Mouse (Mus musculus) B cell, adult 2 months (primary cell): ENCODE measurements at regions not wholly inside any gene's neighbourhood (a gene's known extent, or its start where the extent isn't known, plus 50 kb on each side); places are given as distances from the start of the nearest gene placed in this dataset.

ENCODE experiments used
- DNase-seq, 2 experiments: peaks; one replicate each; pipeline ENCODE4 v3.0.0; 2022

DNA sequence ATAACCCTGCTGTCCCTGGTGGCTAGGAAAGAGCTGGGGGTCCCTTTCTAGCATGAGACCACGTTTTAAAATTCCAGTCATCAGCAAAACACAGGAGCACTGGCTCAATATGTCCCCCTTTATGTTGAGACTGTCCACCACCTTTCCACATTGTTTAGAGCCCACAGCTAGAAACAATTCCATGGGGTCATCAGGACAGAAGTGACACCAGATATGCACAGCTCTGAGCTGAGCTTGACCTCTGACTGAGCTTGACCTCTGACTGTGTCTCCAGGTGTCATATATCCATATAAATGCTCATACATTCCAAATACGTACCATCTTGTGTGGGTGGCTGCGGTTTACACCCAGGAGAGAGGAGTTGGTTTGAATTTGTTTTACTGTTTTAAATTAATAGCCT is 262.1 kb upstream of the Ppargc1a start:
- no peak for DNase-seq

DNA sequence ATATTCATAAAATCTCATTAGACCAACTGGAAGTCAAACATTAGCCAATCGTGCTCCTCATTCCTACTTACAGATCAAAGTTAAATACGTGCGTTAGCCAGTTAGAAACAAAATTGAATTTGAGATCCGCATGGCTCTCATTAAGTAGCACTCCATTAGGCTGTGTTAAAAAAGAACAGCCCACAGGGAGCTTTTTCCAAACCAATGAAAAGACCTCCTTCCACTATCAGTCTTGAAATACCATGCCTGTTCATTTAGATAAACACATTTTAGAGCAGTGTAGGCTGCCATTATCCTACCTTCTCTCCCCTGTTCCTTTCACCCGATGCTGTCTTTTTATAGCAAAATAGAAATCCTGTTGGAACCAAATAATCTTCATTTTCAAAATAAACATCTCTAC is 261.5 kb upstream of the Ppargc1a start:
- no peak for DNase-seq

DNA sequence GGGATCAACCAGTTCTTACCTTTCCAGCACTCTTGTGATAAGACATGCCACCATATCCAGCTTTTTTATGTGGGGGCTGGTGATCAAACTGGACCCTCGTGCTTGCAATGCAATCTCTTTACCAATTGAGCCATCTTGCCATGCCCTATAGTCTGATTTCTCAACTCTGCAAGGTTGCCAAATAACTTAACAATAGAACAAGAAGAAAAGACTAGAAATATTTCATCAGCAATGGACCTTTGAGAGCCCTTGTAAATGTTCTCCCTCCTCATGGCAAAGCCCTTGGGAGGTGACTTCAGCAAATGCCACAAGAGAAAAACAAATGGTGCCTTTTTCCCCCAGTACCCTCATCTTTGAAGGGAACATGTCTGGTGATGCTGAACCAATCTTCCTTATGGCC is 258.7 kb upstream of the Ppargc1a start:
- DNase-seq = no peak

DNA sequence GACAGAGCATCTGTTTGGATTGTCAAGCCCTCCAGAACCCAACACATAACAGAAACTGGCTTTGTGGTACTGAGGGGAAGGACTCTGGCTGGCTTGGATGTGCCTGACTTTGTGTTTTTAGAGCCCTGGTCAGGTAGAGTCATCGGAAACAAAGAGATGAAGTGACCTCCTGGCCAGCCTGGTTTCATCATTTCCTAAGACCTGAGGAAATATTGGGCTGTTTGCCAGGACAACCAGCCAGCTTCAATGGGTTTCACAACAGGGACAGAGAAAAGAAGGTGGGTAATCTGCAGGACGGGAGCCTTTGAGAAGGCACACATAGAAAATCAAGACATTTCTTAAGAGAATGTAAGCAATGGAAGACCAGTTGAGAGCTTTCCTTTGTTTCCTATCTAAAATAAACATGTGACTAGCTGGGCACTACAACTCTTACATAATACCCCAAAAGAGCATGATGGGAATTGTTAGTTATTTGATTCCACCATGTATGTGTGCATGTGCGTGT is 258.1 kb upstream of the Ppargc1a start:
- no peak for DNase-seq

DNA sequence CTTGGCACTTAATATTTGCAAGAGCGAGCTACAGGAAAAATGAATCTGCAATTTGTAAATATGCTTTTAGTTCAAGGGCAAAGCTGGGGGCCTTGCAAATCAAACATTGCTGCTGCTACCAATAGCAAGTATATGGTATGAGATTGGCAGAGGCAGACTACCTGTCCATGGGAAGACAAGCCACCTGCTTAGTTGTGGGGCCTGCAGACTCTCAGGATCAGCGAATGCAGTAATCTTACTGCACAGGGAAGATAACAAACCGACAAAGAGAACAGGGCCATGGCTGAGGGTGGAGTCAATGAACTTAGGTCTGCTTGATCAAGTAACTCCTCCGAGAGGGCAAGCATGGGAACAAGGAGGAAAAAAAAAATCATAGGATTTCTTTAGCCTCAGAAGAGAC is 257.2 kb upstream of the Ppargc1a start:
- DNase-seq = no peak

DNA sequence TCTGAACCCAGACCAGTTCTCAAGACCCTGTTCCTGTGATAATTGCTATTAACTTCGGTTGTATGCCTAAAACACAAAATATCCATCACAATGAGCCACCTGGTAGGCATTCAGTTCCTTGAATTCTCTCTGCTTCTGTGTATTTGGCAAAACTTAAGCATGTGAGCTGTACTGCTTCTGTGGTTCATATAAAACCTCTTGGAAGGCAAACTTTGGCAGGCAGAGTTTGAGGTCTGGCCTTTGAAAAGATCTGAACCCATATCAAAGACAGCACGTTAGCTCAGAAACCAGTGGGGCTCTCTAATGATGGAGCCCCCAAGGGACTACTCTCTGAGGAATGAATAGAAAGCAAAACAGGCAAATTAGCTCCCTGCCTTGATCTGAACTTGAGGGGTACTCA is 256.1 kb upstream of the Ppargc1a start:
- DNase-seq = no peak

DNA sequence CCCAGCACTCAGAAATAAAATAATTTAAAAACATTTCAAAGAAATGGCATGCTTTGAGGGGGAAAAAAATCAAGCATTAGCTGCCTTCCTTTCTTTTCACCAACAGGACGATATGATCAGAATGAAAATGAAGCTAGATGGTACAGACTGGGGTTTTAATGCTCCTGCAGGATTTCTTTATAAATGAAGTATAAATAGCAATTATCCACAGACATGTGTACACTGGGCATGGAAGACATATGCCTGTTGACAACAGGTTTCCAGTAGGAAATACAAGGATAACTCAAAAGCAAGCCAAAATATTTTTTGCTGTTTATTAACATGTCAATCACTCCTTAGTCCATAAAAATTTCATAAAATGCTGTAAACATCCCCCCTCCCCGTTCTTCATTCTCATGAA is 248.7 kb upstream of the Ppargc1a start:
- DNase-seq = no peak

DNA sequence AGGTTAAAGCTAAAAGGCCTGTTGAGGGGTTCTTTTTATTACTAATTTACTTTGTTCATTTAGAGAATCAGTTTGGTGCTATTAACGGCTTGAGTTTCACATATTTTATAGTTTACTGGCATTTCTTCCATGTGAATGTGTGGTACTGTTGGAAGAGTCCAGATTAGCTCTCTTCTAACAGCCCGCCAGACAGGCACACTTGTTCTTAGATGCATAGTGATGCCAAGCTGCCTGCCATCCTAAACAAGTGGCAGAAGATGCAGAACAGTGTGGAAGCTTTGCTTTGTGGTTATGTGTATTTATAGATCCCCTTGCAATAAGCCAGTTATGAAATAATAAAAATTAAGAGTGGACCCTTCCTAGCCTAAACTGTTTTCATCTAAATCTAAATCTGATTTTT is 244.2 kb upstream of the Ppargc1a start:
- no peak for DNase-seq

DNA sequence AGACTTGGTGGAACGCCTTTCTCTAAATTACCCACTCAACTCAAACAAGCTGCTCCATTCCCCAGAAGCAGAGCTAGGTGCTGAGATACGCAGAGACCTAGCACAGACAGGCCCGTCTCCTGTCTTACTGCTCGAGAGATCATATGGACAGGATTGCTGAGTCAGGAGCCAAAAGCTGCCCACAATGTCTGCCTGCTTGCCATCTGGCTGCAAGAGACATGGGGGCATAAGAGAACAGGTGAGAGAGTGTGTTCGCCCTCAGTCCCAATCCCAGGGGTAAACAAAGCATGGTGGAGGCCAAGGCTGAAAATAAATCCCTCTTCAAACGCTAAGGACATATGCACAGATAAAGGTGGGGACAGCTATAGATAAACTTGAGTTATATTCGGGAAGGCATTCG is 234.0 kb upstream of the Ppargc1a start:
- no peak for DNase-seq

DNA sequence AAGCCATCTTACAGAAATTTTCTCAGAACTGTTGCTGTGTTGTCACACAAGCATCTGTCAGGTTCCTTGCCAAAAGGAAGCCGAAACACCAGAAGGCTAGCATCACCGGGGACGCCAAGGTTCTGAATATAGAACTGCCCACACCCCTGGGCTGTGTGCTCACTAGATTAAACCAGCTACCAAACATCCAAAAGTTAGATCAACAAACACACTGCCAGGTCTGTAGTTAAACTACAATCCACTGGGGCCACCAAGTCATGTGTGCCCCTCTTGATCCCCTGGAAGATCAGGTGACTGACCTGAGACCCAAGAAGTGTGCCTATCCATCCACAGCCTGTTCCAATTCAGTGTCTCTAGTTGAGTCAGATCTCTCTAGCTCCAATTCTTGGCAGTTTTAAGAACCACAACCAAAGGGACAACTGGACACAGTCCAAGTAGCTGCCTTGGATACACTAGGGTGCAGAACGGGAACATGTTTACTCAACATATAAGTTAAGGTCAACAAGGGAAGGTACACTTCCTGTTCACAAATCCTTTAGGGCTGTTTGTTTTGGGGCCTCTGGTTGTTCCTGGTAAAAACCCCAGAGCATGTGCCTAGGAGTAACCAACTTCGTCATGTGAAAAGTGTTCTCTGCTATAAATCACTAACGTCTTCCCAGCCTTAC is 232.0 kb upstream of the Ppargc1a start:
- no peak for DNase-seq

DNA sequence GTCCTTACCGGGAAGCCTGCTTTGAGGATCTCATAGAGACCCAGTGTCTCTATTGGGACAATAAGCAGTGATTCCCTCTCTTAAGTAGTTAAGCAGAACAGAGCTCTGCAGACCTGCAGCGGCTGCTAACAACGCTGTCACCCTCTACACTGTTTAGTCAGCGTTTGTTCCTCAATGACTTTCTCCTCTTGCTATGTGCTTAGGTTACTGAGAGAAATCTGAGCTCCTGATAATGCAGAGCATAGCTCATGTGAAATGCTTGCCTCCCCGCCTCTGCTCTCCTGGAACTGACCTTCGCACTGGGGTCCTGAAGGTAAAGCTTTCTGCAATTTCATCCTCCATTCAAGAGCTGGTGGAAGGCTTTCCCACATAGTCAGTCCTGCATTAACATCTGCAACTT is 226.6 kb upstream of the Ppargc1a start:
- no peak for DNase-seq

DNA sequence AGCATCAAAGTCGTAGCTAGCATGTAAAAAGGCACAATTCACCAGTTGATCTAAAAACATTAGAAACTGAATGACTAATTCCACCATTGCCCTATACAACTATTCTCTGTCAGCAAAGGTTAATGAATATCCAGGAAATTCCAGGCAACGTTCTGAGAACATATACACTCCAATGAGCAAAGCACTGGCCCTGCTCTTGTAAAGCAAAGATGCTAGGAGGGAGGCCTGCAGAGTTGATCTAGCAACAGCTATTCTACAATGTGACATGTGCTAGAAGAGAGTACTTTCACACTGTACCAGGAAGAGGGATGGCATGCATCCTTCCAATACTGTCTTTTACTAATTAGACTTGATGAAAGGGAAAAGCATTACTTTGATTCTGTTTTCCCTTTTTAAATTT is 225.4 kb upstream of the Ppargc1a start:
- DNase-seq = no peak

DNA sequence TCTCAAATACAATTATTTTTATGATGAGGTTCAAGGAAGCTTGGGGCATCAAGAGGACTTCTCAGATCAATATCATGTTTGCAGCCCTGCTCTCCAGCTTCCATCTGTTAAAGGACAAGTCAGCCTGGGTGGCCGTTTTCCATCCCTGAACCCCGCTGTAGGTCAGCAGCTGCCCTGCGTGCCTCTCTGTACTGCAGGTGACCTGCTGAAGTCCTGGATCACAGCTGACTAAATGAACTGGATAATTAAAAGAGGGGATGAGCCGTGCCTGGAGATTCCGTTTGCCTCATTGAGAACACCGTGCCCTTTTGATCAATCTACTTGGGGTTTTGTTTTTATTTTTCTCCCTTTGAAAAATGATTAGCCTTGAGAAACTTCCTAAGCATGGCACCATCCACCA is 221.2 kb upstream of the Ppargc1a start:
- no peak for DNase-seq

DNA sequence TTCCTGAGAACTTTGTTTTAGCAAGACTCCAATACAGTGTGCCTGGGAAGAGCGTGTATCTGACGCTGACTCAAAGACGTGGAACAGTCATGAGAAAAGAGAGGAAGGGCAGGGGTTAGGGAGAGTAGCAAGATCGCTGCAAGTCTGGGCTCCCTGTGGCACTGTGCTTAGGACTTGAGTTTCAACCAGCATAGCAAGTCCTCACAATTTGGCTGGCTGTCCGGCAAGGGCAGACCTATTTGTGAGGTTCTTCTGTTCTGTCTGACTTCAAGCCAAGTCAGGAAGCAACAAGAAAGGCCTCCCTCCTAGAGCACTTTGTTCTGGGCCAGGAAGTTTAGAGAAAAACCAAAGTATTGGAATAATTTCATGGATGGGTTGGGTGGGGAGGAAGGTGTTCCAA is 216.0 kb upstream of the Ppargc1a start:
- no peak for DNase-seq

DNA sequence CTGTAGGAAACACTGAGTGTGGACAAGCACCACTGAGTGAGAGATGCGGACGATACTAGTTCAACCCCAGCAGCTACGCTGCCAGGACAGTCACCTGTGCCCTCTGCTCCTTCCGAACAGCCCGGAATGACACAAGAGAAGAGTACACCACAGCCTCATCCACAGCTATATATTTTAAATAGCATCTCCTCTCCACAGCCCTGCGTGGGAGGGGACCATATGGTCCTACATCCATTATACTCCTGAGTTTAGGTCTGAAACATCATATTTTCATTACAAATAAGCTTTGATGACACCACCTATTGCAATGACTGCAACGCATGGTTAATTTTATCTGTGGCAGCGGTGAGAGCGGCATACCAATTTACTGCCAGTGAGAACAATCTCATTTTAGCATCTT is 215.6 kb upstream of the Ppargc1a start:
- DNase-seq = no peak

DNA sequence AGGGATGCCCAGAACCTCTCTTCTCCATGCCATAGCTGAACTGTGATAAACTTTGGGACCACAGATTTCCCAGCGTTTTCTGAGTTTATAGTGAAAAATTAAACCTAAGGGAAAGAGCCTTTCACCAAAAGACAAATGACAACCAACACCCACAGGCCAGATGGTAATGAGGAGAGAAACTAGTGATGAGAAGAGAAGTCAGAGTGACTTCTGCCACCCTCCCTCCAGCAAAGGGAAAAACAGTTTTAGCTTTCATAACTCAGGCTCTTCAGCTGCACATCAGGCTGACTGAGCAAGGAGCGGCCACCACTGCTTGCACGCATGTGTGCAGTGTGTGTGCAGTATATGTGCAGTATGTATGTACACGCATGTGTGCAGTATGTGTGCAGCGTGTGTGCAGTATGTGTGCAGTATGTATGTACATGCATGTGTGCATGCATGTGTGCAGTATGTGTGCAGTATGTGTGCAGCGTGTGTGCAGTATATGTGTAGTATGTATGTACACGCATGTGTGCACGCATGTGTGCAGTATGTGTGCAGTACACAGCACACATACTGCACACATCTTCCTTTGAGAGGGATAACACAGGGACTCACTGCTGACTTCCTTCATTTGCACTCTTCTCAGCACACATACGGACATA is 208.1 kb upstream of the Ppargc1a start:
- DNase-seq = no peak

DNA sequence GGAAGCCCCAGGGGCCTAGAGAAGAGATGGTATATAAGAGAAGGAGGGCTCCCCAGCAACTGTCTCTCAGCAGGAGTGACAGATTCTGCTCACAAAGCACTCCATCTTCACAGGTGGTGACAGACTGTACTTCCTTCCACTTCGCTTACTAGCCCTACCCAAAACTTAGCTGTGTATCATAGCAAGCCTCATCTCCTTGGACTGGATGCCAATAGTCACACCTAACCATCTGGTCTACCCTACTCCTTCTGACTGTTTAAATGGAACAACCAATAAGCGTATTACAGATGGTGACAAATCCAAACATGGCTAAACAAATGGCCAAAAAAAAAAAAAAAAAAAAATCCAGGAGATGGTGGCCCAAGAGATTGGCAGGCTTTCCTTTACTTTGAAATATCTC is 204.1 kb upstream of the Ppargc1a start:
- no peak for DNase-seq

DNA sequence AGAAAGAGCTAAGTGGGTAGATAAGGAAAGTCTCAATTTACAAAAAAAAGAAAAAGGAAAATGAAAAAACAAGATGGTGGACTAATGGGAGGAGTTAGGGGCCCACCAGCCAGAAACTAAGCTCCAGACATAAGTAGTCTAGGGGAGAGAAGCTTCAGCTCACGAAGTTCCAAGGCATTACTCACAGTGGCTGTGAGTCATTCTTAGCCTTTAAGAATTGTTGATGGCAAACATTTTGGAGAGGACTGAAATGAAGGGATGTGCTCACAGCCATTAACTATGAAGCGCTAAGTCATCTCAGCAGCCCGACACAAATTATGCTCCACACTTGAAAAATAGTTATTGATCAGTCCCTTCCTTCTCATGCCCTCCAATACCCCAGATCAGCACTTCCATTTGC is 198.6 kb upstream of the Ppargc1a start:
- no peak for DNase-seq

DNA sequence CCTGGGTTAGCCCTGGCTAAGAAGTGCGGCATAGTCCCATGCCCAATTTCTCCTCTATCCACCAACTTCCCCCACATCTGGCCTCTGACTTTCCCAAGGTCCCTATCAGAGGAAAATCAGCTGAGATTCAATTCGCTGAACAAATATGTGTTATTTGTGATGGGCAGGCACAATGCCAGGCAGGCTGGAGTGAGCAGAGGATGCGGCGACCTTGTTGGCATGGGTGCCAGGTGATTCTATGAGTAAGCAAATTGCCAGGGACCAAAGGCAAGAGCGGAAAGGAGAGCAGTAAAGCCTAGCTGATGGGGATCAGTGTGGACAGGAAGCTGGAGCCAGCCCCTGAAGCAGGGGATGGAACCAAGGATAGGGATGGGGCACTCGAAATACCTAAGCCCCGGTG is 196.9 kb upstream of the Ppargc1a start:
- DNase-seq = no peak

DNA sequence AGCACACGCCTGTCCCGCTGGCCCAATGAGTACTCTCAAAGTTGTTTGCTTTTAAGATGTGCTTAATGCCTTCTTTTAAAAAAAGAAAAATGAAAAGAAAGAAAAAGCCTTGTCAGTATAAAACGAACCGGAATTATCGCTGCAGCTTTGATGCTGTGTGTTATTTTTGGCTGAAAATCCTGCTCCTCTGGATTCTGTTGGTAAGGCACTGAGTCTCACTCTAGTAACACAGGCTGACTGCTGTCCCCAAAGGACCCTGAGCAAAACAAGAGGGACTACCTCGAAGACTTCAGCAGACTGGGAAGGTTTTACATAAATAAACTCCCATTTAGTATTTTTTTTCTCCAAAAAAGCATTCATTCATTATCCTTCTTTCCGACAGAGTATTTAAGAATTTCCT is 196.1 kb upstream of the Ppargc1a start:
- no peak for DNase-seq

DNA sequence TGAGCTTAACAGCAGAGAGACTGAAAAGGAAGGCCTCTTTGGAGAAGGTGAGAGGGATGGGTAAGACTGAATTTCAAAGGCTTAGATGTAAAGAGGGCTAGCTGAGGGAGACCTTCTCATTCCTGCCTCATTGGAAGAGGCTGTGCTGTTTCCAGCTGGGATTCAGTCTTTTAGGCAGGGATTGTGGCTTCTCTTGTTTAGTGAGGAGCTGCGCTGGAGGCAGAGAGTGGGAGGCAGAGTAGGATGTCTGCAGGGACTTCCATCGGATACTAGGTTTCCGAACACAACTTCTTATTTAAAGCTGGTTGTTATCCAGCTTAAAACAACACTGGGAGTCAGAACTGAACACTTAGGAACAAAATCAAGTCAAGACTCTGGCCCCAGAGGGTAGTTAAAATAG is 194.8 kb upstream of the Ppargc1a start:
- DNase-seq = no peak

DNA sequence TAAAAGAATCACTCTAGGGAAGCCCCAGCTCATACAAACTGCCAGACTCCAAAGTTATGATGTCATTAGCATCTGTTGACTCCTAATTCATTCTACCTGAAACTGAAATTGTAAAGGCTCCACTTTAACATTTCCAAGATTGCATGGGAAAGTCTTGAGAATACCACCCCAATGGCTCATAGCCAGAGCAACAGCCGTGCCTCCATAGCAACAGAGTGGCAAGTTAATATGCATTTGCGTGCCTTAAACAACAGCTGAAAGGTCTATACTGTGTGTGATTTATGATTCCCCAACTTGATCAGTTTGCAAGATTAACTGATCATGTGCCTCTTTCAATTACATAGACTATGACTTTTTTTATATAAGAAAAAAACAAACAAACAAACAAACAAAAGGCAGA is 190.8 kb upstream of the Ppargc1a start:
- DNase-seq = no peak

DNA sequence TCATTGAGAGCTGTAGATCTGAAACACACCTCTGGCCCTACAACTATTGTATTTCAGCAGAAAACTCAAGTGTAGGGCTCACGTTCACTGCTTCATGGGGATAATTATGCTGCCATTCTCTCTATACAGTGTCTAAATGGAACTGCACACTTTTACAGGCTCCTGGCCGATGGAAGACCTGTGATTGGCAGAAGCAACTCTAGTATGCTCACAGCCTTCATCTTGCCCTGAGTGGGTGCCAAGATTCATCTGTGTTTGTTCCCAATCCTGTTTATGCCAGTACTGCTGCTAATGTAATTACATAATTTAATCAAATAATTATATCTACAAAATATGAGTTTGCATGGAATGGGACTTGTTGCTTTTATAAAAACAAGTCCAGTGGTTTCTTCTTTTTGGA is 190.3 kb upstream of the Ppargc1a start:
- DNase-seq = no peak

DNA sequence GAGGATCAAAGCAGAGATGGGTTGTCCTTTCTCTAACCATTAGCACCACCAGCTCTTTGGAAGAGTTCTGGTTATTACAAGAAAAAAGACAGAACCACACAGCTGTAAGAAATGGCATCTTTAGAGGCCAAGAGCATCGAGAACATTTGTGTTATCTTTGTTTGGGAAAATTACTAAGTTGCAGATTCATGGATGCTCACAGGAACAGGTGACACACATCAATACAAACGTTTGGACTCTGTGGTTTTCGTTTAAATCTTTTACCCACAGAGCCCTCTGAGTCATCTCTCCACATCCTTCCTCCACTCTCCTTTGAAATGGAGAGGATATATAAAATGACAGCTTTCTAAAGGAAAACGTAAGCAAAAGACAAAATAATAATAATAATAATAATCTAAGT is 184.5 kb upstream of the Ppargc1a start:
- no peak for DNase-seq

DNA sequence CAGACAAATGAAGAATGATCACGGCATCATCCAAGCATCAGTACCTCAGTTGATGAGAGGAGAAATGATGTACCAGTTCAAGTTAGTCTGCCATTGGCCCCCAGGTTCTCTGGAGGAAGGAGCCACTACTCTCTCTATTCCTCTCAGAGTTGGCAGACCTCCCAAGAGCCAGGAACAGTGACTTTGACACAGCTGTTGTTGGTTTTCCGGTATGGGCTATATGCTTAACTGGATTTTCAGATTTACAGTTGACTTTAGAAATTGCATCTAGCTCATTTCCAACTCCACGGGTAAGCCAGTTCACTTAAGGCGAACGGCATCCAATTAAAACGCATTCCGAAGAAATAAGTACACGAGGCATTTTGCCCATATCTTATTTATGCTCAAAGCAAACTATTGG is 182.9 kb upstream of the Ppargc1a start:
- DNase-seq = no peak
